Mouse (Mus musculus): ENCODE results near the gene Anapc2.

DNA sequence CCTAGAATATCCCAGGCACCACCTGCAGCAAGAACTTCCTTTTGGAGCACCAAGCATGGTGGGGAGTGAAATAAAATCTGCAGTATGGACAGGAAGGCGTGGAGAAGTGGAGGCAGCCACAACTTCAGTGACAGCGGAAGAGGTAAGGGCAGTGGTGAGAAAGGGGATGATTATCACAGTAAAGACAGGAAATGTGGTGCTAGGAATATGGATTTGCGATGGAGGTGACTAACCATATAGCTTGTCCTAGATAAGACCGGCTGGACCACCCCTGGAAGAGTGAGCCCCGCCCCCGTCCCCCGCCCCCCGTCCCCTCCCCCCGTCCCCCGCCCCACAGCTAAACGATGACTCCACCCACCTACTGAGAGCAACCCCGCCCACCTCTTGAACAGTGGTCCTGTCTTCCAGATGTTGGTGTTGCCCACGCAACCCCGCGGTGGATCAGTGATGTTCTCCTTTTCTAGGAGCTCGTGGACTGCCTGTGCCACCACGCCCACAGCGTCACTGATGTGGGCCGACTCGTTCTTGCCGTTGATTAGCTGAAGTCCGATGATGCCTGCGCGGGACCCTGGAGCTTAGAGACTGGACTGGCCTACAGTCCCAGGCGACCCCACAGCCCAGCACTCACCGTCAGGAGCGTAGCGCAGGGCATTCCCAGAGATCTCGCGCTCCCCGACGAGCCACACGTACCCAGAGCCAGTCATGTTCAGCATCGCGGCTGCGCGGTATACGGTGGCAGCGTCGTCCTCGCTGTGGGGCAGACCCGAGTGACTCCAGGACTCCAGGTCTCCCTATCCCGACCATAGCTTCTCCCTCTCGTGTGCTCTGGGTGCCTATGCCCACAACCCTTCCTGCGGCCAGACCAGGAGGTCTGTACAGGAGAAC is 32.6 kb downstream of the Anapc2 start:
- no peak for TF ChIP-seq GATA1 (IDR thresholded peaks at IDR 0.05; ENCODE audit: borderline replicate concordance, low read length)
- no peak for TF ChIP-seq FLI1 (IDR thresholded peaks at IDR 0.05; ENCODE audit: low read length)
